Mouse (Mus musculus) ES-E14 (cell line): ENCODE results near the gene Gtf2a2. TPM values are rescaled to one million over a fixed set of nuclear protein-coding genes. Genes with fewer than 3 reads are reported as not detected.

ENCODE experiments used
- DNase-seq: peaks from one replicate; pipeline ENCODE4 v3.0.0-alpha.2; 2013; ENCODE audit warnings: low read depth, low spot score
- H3K27ac ChIP-seq: 2 replicates; pipeline ENCODE4 v1.5.1; 2012; ENCODE audit warnings: low read depth, mild to moderate bottlenecking, low read length, moderate library complexity, mixed read lengths; ENCODE audit not compliant: poor library complexity, insufficient read depth, severe bottlenecking
- H3K36me3 ChIP-seq: 2 replicates; pipeline ENCODE4 v1.6.1; 2012; ENCODE audit warnings: mild to moderate bottlenecking, low read length, moderate library complexity, mixed read lengths; ENCODE audit not compliant: control insufficient read depth, poor library complexity, insufficient read depth, severe bottlenecking
- H3K4me1 ChIP-seq, 2 experiments: fragments of 150-350 bp in 1 of 2; sonication (generic) in 1 of 2; 2 replicates each; pipeline ENCODE4 v1.6.1; 2012; ENCODE audit warnings: low read length in 2 of 2, mild to moderate bottlenecking in 1 of 2, mixed read lengths in 1 of 2; ENCODE audit not compliant: control insufficient read depth in 2 of 2, insufficient read depth in 2 of 2, poor library complexity in 1 of 2
- H3K4me3 ChIP-seq, 2 experiments: fragments of 150-350 bp in 1 of 2; sonication (generic) in 1 of 2; 2 replicates each; pipeline ENCODE4 v1.5.1; 2012; ENCODE audit warnings: low read length in 2 of 2, low read depth in 1 of 2, mild to moderate bottlenecking in 1 of 2, mixed read lengths in 1 of 2; ENCODE audit not compliant: insufficient read depth in 1 of 2, poor library complexity in 1 of 2, severe bottlenecking in 1 of 2
- H3K9ac ChIP-seq: 2 replicates; pipeline ENCODE4 v1.6.1; 2012; ENCODE audit warnings: low read depth, mild to moderate bottlenecking, low read length, mixed read lengths; ENCODE audit not compliant: poor library complexity, insufficient read depth, severe bottlenecking
- H3K9me3 ChIP-seq: fragments of 150-350 bp; sonication (generic); 2 replicates; pipeline ENCODE4 v1.6.1; 2012; ENCODE audit warnings: low read depth, mild to moderate bottlenecking, low read length; ENCODE audit not compliant: control insufficient read depth, insufficient read depth
- CHD2 ChIP-seq: IDR thresholded peaks from 2 replicates; pipeline ENCODE4 v1.6.1; 2014; ENCODE audit warnings: mild to moderate bottlenecking, low read depth, low read length, inconsistent platforms
- HCFC1 ChIP-seq: IDR thresholded peaks from 2 replicates; pipeline ENCODE4 v1.6.1; 2012; ENCODE audit warnings: low read length, inconsistent platforms, borderline replicate concordance; ENCODE audit not compliant: insufficient read depth
- MAFK ChIP-seq: IDR thresholded peaks from 2 replicates; pipeline ENCODE4 v1.6.1; 2014; ENCODE audit warnings: mild to moderate bottlenecking, low read depth, low read length, inconsistent platforms; ENCODE audit not compliant: insufficient read depth
- ZC3H11A ChIP-seq: IDR thresholded peaks from 2 replicates; pipeline ENCODE4 v1.6.1; 2012; ENCODE audit warnings: low read depth, mild to moderate bottlenecking, inconsistent platforms, low read length, borderline replicate concordance
- ZNF384 ChIP-seq: IDR thresholded peaks from 2 replicates; pipeline ENCODE4 v1.6.1; 2012; ENCODE audit warnings: low read depth, low read length, inconsistent platforms
- in situ Hi-C, 2 experiments: fragments of 600-800 bp; cut with MboI; formaldehyde crosslinking; loops; one replicate each; pipeline ENCODE4 v1.15.1; 2025; ENCODE audit warnings: low sequenced_read_pairs in 2 of 2, inconsistent platforms in 1 of 2; ENCODE audit not compliant: unreplicated experiment in 2 of 2
- total RNA-seq: library from RNA; depleted of rRNA; stranded (reverse); fragments of 300-350 nt; gene quantifications from 2 replicates; pipeline ENCODE4 v1.2.3, GENCODE M21; 2012

The Gtf2a2 gene
- total RNA-seq, 1 experiment: 70.9 TPM

DNA sequence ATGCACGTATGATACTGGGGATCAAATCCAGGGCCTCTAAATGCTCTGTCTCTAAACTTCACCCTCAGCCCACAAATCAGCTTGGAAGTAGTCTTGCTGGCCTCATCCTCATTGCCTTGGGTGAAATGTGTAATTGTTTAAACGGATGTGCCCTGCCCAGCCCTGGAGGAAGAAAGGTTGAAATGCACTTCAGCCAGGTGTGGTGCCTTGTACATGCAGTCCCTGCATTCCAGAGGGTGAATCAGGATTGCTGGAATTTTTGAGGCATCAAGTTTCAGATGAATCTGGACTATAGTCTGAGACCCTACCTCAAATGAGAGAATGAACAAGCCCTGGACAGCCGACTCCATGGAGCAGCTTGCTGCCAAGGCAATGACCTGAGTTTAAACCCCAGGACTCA lies 35.5 kb downstream of the Gtf2a2 start:
- in situ Hi-C loops: no loop called here
- Histone ChIP-seq H3K36me3 (no peaks in the 10 kb centered on the region), H3K9ac (no peak overlapping the region), H3K4me1 (peaks cover 5 to 27% of the 10 kb centered on the region in 2 experiments; a peak in 2 of 4 replicates), H3K4me3 (no peak overlapping the region), H3K9me3 (no peaks in the 10 kb centered on the region), H3K27ac (peak overlapping the region; percentile 86)
- peak; percentile 61 for DNase-seq
- TF ChIP-seq MAFK (no peak), HCFC1 (no peak)

DNA sequence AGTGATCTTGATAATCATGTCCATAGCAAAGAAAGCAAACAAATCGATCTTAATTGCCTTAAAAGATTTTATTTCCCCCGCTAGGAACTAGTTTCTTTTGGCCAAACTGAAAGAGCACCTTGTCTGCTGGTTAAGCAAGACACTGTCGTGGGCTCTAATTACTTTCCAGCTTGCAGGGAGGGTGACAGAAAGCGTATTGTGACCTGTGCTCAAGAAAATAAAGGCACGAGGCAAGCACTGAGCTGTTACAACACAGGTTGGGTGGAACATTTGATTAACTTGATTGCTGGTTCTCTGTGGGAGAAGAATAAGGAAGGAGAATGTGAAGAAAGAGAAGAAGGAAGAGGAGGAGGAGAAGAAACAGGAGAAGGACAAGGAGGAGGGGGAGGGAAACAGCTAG lies 35.9 kb downstream of the Gtf2a2 start:
- in situ Hi-C loops: no loop called here
- H3K9me3 ChIP-seq: no peaks in the 10 kb centered on the region
- peak overlapping the region; percentile 4; the same call in 1 of the 2 replicates for H3K9ac ChIP-seq
- no peak for DNase-seq
- H3K4me1 ChIP-seq: peaks cover 5 to 24% of the 10 kb centered on the region in 2 experiments; a peak in 2 of 4 replicates
- no peak for TF ChIP-seq ZNF384
- TF ChIP-seq CHD2: no peak
- no peak for TF ChIP-seq ZC3H11A
- no peak for TF ChIP-seq MAFK
- TF ChIP-seq HCFC1: no peak
- H3K27ac ChIP-seq: peak overlapping the region; percentile 86; the same call in 1 of the 2 replicates
- H3K36me3 ChIP-seq: no peaks in the 10 kb centered on the region
- H3K4me3 ChIP-seq: no peak overlapping the region

DNA sequence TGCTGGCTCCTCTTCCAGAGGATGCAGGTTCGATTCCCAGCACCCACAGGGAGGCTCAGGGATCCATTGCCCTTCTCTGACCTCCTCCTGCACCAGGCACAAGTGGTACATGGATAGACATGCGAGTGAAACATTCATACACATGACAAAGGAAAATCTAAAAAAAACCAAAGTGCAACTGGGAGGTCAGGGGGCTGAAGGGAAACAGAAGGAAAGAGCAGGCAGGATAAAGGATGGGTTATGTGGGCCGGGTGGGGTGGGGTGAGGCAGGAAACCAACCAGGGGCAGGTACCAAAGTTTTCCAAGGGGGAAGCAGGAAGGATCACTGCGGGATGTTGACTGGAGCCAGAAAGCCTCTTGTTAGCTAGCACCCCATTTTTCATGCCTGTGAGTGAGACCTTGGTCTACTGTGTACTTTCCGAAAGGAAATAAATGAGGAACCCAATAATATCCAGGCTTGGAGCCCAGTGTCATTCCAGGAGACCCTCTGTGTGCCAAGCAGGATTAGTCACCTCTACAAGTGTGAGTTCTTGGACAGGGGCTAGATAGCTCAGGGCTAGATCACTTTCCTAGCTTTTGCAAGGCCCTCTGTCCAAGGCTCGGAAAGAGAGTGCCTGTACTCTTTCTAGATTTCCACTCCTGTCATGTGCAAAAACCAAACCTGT lies 36.5 kb downstream of the Gtf2a2 start:
- H3K4me3 ChIP-seq: peak overlapping the region; percentile 34 to 40; a peak in 3 of 4 replicates
- TF ChIP-seq CHD2: no peak
- peak overlapping the region; percentile 58; the same call in 1 of the 2 replicates for H3K9ac ChIP-seq
- in situ Hi-C loops: no loop called here
- peak overlapping the region; percentile 86; the same call in 1 of the 2 replicates for H3K27ac ChIP-seq
- H3K36me3 ChIP-seq: no peaks in the 10 kb centered on the region
- DNase-seq: no peak
- H3K9me3 ChIP-seq: no peaks in the 10 kb centered on the region
- H3K4me1 ChIP-seq: peaks cover 5 to 24% of the 10 kb centered on the region in 2 experiments; a peak in 2 of 4 replicates

DNA sequence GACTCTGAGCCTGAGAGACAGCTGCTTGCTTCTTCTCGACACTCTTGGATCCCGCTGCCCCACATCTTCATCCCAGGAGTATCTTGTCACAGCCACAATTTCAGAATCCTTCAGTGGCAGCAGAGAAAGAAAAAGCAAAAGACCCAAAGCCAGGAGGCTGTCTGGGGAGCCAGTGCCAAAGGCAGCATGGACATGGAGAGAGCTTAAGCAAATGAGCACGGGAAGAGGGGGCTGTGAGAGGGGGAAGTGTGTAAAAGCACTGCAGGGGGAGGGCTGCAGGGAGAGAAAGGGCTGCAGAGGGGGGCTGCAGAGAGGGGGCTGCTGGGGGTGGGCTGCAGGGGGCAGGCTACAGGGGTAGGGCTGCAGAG lies 37.0 kb downstream of the Gtf2a2 start:
- TF ChIP-seq HCFC1: no peak
- TF ChIP-seq MAFK: no peak
- no peak for TF ChIP-seq ZNF384
- TF ChIP-seq ZC3H11A: no peak
- no peak for TF ChIP-seq CHD2
- H3K4me1 ChIP-seq: peaks cover 5 to 22% of the 10 kb centered on the region in 2 experiments; a peak in 2 of 4 replicates
- no peaks in the 10 kb centered on the region for H3K36me3 ChIP-seq
- peak overlapping the region; percentile 58; the same call in 1 of the 2 replicates for H3K9ac ChIP-seq
- peak overlapping the region; percentile 86; the same call in 1 of the 2 replicates for H3K27ac ChIP-seq
- DNase-seq: no peak
- no peaks in the 10 kb centered on the region for H3K9me3 ChIP-seq
- in situ Hi-C loops: no loop called here
- peak overlapping the region; percentile 34 to 40; a peak in 3 of 4 replicates for H3K4me3 ChIP-seq

DNA sequence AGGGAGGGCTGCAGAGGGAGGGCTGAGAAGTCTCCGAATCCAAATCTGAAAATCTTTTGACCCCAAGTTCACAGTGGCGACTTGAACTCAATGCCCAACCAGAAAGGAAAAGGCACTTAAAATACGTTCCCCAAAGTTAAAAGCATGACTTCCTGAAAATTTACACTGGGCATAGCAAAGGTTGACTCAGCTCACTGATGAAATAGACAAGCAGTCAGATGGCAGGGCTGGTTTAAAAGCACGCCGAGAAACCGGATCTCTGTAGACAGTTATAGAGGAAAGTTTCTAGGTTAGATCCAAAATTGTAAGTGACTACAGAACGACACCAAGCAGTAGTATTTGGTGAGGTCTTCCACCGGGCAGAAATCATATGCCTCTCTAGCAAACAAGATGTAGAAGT lies 37.5 kb downstream of the Gtf2a2 start:
- H3K4me1 ChIP-seq: peaks cover 5 to 22% of the 10 kb centered on the region in 2 experiments; a peak in 2 of 4 replicates
- H3K4me3 ChIP-seq: no peak overlapping the region
- H3K9ac ChIP-seq: no peak overlapping the region; the same call in 1 of the 2 replicates
- in situ Hi-C loops: no loop called here
- no peaks in the 10 kb centered on the region for H3K36me3 ChIP-seq
- peak overlapping the region; percentile 86; the same call in 1 of the 2 replicates for H3K27ac ChIP-seq
- DNase-seq: no peak
- no peaks in the 10 kb centered on the region for H3K9me3 ChIP-seq
- no peak for TF ChIP-seq CHD2
- TF ChIP-seq ZC3H11A: no peak
- TF ChIP-seq MAFK: no peak
- no peak for TF ChIP-seq ZNF384
- TF ChIP-seq HCFC1: no peak
